Mouse (Mus musculus): ENCODE results near the gene Col5a3.
A peak's percentile ranks its signal among the peaks of the same experiment; 100 is the strongest.

Gene Col5a3

GRCm38 (mm10) chr9:20746017-20746660, 68.7 kb downstream of the Col5a3 start, which contains the start of gene Olfm2:
Gene Olfm2, minus strand, starts transcription at chr9:20746349.
- DNase-seq, result no peak

- no peak for DNase-seq
These were observed 69.5 kb downstream of the Col5a3 start for GRCm38 (mm10) chr9:20745129-20745966.

GRCm38 (mm10) chr9:20743946-20744738, 70.7 kb downstream of the Col5a3 start:
- peak; percentile 21 for DNase-seq

GRCm38 (mm10) chr9:20740407-20740806, 74.5 kb downstream of the Col5a3 start:
- DNase-seq, result peak; percentile 91

GRCm38 (mm10) chr9:20738251-20738999, 76.4 kb downstream of the Col5a3 start:
- no peak for DNase-seq

GRCm38 (mm10) chr9:20737227-20737626, 77.6 kb downstream of the Col5a3 start:
- no peak for DNase-seq

- no peak for DNase-seq
These were observed 80.2 kb downstream of the Col5a3 start for GRCm38 (mm10) chr9:20734692-20735091.

- DNase-seq, result no peak
These were observed 83.1 kb downstream of the Col5a3 start for GRCm38 (mm10) chr9:20731797-20732196.

- DNase-seq, result no peak
These were observed 85.4 kb downstream of the Col5a3 start for GRCm38 (mm10) chr9:20729451-20729850.

- DNase-seq, result peak; percentile 34
These were observed 87.2 kb downstream of the Col5a3 start for GRCm38 (mm10) chr9:20727601-20728113.

GRCm38 (mm10) chr9:20726859-20727600, 87.8 kb downstream of the Col5a3 start:
- no peak for DNase-seq

- no peak for DNase-seq
These were observed 88.6 kb downstream of the Col5a3 start for GRCm38 (mm10) chr9:20726134-20726858.

GRCm38 (mm10) chr9:20721582-20721981, 93.3 kb downstream of the Col5a3 start:
- no peak for DNase-seq
